Mouse (Mus musculus) heart, postnatal 0 days (tissue): ENCODE results near the gene Methig1. TPM values are rescaled to one million over a fixed set of nuclear protein-coding genes. Genes with fewer than 3 reads are reported as not detected.
"Not testable (repeated sequence)": the region's sequence is repeated elsewhere in the genome, so short reads cannot be mapped to it uniquely, and the experiment has no call there.

ENCODE experiments used
- ATAC-seq: fragments of 200-750 bp; cut with Nextera tagmentation; 2 replicates; pipeline ENCODE4 v1.8.0; 2017; ENCODE audit warnings: low read depth, moderate number of reproducible peaks, moderate library complexity; ENCODE audit not compliant: insufficient read depth
- DNase-seq: peaks from one replicate; pipeline ENCODE4 v3.0.0-alpha.2; 2016; ENCODE audit warnings: low spot score
- H3K27ac ChIP-seq: fragments of 300-500 bp; sonication (generic); 2 replicates; pipeline ENCODE4 v1.5.1; 2014; ENCODE audit warnings: low read depth, mild to moderate bottlenecking
- H3K27me3 ChIP-seq: fragments of 300-500 bp; sonication (generic); 2 replicates; pipeline ENCODE4 v1.6.1; 2014; ENCODE audit warnings: low read length, mixed read lengths; ENCODE audit not compliant: control insufficient read depth, insufficient read depth
- H3K36me3 ChIP-seq: fragments of 300-500 bp; sonication (generic); replicated peaks from 2 replicates; pipeline ENCODE4 v1.6.1; 2014; ENCODE audit warnings: low read length, mixed read lengths; ENCODE audit not compliant: control insufficient read depth, insufficient read depth
- H3K4me1 ChIP-seq: fragments of 300-500 bp; sonication (generic); 2 replicates; pipeline ENCODE4 v1.6.1; 2014; ENCODE audit warnings: antibody characterized with exemption; ENCODE audit not compliant: control insufficient read depth, insufficient read depth
- H3K4me2 ChIP-seq: fragments of 300-500 bp; sonication (generic); 2 replicates; pipeline ENCODE4 v1.6.1; 2014; ENCODE audit warnings: low read depth, mild to moderate bottlenecking, low read length, moderate library complexity
- H3K4me3 ChIP-seq: fragments of 300-500 bp; sonication (generic); 2 replicates; pipeline ENCODE4 v1.5.1; 2014; ENCODE audit warnings: low read depth, low read length
- H3K9ac ChIP-seq: fragments of 300-500 bp; sonication (generic); replicated peaks from 2 replicates; pipeline ENCODE4 v1.6.1; 2014; ENCODE audit warnings: low read depth, low read length, mixed read lengths
- H3K9me3 ChIP-seq: fragments of 300-500 bp; sonication (generic); replicated peaks from 2 replicates; pipeline ENCODE4 v1.6.1; 2016; ENCODE audit warnings: low read length; ENCODE audit not compliant: control insufficient read depth
- CTCF ChIP-seq: IDR thresholded peaks from 2 replicates; pipeline ENCODE4 v1.5.1; 2016; ENCODE audit warnings: antibody characterized with exemption, control low read depth, low read depth
- EP300 ChIP-seq: IDR thresholded peaks from 2 replicates; pipeline ENCODE4 v1.6.1; 2016; ENCODE audit warnings: antibody characterized with exemption, low read depth
- WGBS: fragments of 180-500 bp; shearing (Covaris S2); extraction: QIAGEN DNeasy Blood & Tissue Kit; methylation state at CpG from one replicate; pipeline ENCODE4 v1.1.7; 2014; 5-methylcytosine and 5-hydroxymethylcytosine counted together
- polyA plus RNA-seq: library from polyadenylated mRNA; unstranded; fragments of >200 nt; fragmentation: Nextera tagmentation; extraction: Ambion mirVana; gene quantifications from 2 replicates; pipeline ENCODE4 v1.2.1, GENCODE M21; 2015
- total RNA-seq: library from RNA; depleted of rRNA; stranded (reverse); fragments of >200 nt; gene quantifications from 2 replicates; pipeline ENCODE4 v1.2.3, GENCODE M21; 2014; ENCODE audit warnings: low replicate concordance

Methig1 gene
- total and polyA plus RNA-seq, 2 experiments from 2014 or later = not detected

DNA sequence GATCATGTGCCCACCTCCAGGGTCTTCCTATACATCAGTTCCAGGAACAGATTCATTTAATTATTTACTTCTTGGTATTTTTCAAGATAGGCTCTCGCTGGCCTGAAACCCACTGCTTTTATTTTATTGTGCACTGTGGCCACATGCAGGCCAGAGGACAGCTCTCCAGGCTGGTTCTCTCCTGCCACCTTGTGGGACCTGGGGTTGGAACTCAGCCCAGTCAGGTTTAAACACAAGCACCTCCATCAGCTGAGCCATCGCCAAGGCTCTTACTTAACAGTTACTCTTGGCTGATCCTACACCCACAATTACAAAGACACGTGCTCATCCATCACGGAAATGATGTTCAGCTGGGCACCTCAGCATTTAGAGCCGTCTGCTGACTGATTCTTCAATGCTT lies 31.8 kb upstream of the Methig1 start:
- H3K9me3 ChIP-seq = no peaks in the 10 kb centered on the region
- DNase-seq = peak; percentile 29
- no peak for ATAC-seq
- H3K9ac ChIP-seq = no peak overlapping the region
- no peaks in the 10 kb centered on the region for H3K36me3 ChIP-seq
- no peaks in the 10 kb centered on the region for H3K4me1 ChIP-seq
- H3K27ac ChIP-seq = no peak overlapping the region
- no peak overlapping the region for H3K4me3 ChIP-seq
- no peaks in the 10 kb centered on the region for H3K27me3 ChIP-seq
- H3K4me2 ChIP-seq = no peak overlapping the region
- TF ChIP-seq EP300 (no peak), CTCF (peak; percentile 54)
- 39% methylated on average over 5 of the region's 5 CpGs for WGBS

DNA sequence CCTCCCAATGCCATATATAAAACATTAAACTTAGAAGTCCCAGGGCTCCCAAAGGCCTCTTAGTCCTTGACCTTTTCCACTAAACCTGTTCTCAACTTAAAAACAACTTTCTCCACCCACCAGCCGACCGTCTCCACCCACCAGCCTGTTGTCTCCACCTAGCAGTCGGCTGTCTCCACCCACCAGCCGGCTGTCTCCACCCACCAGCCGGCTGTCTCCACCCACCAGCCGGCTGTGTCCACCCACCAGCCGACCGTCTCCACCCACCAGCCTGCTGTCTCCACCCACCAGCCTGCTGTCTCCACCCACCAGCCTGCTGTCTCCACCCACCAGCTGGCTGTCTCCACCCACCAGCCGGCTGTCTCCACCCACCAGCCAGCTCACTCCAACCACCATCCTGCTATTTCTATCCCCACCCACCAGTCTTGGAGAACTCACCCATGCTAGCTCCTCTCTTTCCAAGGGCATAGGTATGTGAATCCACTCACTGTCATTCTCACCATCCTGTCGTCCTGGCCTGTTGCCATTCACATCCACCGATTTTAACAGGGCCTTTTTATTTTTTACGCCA lies 28.8 kb upstream of the Methig1 start:
- no peak overlapping the region for H3K27ac ChIP-seq
- 63% methylated on average over 12 of the region's 12 CpGs for WGBS
- no peaks in the 10 kb centered on the region for H3K9me3 ChIP-seq
- no peaks in the 10 kb centered on the region for H3K36me3 ChIP-seq
- H3K4me3 ChIP-seq = no peak overlapping the region
- no peaks in the 10 kb centered on the region for H3K27me3 ChIP-seq
- no peaks in the 10 kb centered on the region for H3K4me1 ChIP-seq
- no peak overlapping the region for H3K4me2 ChIP-seq
- no peak overlapping the region for H3K9ac ChIP-seq
- ATAC-seq (no peak), DNase-seq (no peak)
- TF ChIP-seq CTCF (no peak), EP300 (no peak)

DNA sequence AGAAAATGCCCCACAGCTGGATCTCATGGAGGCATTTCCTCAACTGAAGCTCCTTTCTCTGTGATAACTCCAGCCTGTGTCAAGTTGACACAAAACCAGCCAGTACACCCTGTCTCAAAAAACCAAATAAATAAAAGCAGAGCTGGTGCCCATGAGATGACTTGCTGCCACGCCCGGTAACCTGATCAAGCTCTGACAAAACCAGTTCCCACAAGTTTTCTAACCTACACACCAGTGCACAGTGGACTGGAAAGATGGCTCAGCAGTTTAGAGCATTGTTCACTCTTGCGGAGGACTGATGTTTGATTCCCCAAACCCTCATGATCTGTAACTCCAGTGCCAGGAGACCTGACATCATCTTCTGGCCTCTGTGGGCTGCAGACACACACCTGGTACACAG lies 27.7 kb upstream of the Methig1 start:
- WGBS = 87% methylated on average over 3 of the region's 3 CpGs
- no peak overlapping the region for H3K4me3 ChIP-seq
- H3K4me2 ChIP-seq = no peak overlapping the region
- no peaks in the 10 kb centered on the region for H3K4me1 ChIP-seq
- H3K27me3 ChIP-seq = no peaks in the 10 kb centered on the region
- TF ChIP-seq EP300 = no peak
- TF ChIP-seq CTCF = no peak
- ATAC-seq (no peak), DNase-seq (no peak)
- no peaks in the 10 kb centered on the region for H3K9me3 ChIP-seq
- H3K27ac ChIP-seq = no peak overlapping the region
- no peak overlapping the region for H3K9ac ChIP-seq
- no peaks in the 10 kb centered on the region for H3K36me3 ChIP-seq

DNA sequence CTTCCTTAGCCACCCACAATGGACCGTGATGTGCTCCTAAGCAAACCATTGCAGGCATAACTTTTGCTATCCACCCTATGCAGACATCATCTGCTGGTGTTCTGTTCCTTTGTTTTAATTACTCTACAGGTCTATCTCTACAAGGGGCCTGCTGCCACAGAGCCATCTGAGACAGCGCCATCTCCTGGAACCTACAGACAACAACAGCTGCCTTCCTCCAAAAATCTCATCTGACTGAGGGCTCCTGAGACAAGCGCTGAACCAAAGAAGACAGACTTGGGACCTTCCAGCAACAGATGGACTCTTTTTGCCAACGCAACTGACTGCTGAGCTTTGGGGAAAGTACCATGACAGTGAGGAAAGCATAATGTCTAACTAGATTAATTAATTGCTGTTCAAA lies 24.9 kb upstream of the Methig1 start:
- not testable (repeated sequence) for H3K9me3 ChIP-seq, H3K9ac ChIP-seq, H3K36me3 ChIP-seq, H3K4me3 ChIP-seq, H3K27ac ChIP-seq, H3K27me3 ChIP-seq, ATAC-seq, DNase-seq, H3K4me2 ChIP-seq, H3K4me1 ChIP-seq
- WGBS = 68% methylated on average over 3 of the region's 4 CpGs

DNA sequence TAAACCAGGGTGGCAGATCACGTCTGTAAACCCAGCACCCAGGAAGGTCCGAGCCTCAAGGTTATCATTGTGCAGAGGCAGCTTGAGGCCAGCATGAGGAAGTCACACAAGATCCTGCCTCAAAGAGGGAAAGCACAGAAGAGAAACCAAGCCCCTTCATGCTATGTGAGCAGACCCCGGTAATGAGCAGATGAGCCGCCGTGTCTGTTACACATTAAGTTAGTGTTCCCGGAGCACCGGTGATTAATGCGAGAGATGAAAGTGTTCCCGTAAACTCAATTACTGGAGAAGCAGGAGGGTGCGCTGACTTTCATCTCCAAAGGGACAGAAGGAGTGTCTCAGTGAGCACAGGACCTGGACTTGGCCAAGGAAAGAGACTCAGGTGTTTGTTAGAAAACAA lies 23.6 kb upstream of the Methig1 start:
- H3K9me3 ChIP-seq, H3K4me3 ChIP-seq, H3K36me3 ChIP-seq, H3K9ac ChIP-seq, H3K27ac ChIP-seq, H3K4me2 ChIP-seq, H3K27me3 ChIP-seq, ATAC-seq, H3K4me1 ChIP-seq, DNase-seq: not testable (repeated sequence)
- WGBS = 84% methylated on average over 10 of the region's 10 CpGs

DNA sequence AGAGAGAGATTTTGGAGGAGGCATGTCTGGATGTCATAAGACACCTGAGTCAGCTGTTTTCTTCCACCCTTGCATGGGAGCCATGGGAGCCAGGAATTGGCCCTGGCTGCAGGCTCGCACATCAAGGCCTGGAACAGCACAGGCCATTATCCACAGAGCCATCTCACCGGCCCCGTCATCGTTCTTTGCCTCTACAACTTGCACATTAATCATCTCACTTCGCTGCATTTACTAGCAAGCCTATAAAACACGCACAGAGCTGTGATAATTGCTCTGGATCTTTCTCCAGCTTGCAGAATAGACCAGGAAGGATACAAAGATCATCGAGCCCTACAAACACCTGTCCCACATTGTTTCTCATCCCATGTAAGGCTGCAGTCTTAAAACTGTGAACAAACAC lies 22.2 kb upstream of the Methig1 start:
- 88% methylated on average over 7 of the region's 7 CpGs for WGBS
- no peak overlapping the region for H3K4me3 ChIP-seq
- TF ChIP-seq CTCF (no peak), EP300 (no peak)
- no peak overlapping the region for H3K4me2 ChIP-seq
- no peak for ATAC-seq
- no peak for DNase-seq
- no peaks in the 10 kb centered on the region for H3K36me3 ChIP-seq
- H3K9ac ChIP-seq = no peak overlapping the region
- no peaks in the 10 kb centered on the region for H3K4me1 ChIP-seq
- no peak overlapping the region for H3K27ac ChIP-seq
- H3K27me3 ChIP-seq = no peaks in the 10 kb centered on the region
- H3K9me3 ChIP-seq = no peaks in the 10 kb centered on the region
